Mouse (Mus musculus) T-helper 1 cell (primary cell): ENCODE data around the gene Srgap2.

ENCODE experiments used
- in situ Hi-C: fragments of 300-600 bp; cut with MboI, MseI; formaldehyde crosslinking; loops from one replicate; pipeline ENCODE4 v1.15.1; 2025; ENCODE audit warnings: high pct_unique_total_duplicates

The Srgap2 gene

GRCm38 (mm10) chr1:131246433-131247395 is 280.4 kb downstream of the Srgap2 start:
- in situ Hi-C loops, result no loop called here

GRCm38 (mm10) chr1:131245926-131246325 is 281.2 kb downstream of the Srgap2 start:
- in situ Hi-C loops, result no loop called here

DNA sequence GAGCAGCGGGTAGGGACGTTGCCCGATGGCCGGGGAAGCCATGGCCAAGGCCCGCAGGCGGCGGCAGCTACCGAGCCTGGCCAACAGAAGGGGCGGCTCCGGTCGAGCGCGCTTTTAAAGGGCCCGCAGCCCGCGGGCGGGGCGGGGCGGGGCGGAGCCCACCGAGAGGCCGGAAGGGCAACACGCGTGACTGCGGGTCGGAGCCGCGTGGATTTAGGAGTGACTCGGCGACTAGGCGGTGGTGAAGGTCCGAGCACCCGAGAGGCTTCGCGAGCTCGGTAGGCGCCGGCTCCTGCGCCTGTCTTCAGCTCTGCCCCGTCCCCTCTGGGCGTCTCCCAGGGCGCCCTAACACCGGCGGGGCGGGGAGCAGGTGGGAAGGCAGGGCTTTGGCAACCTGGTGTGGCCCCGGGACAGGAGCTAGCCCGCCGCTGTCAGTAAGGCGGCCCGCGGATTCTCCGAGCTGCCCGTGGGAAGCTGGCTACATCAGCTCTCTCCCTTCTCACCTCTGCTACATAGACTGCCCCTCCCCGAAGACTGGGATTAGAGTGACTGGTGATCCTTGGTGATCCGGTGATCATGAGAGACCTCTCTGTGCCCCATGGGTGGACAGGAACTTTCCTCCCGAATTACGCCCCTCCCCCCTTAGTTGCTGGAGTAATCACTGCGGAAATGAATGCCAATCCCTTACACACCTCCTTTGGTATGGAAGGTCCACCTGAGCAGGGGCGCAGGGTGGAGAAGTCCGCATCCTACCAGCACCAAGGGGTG is 281.9 kb downstream of the Srgap2 start, which contains the start of gene Rassf5:
Gene Rassf5, minus strand, starts transcription at position 170 of the 768 bp plus-strand sequence.
- in situ Hi-C loops, result no loop called here

GRCm38 (mm10) chr1:131244536-131245088 is 282.5 kb downstream of the Srgap2 start:
- in situ Hi-C loops, result no loop called here

DNA sequence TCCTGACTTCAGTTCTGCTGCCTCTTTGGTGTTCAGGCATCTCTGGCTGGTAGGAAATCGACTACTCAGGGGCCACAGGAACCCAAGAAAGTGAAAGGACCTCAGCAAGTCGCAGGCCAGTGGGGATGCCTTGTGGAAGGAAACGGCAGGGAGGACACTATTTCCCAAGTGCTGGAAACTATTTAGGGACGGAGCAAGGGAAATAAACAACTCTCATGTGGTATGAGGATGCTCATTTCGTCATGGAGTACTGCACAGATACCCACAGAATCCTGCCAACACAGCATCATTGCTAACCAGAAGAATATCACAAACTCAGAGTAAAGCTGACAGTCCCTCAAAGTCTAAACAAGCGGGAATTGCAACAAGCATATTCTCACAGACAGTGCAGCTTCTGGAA is 284.2 kb downstream of the Srgap2 start:
- in situ Hi-C loops, result no loop called here

DNA sequence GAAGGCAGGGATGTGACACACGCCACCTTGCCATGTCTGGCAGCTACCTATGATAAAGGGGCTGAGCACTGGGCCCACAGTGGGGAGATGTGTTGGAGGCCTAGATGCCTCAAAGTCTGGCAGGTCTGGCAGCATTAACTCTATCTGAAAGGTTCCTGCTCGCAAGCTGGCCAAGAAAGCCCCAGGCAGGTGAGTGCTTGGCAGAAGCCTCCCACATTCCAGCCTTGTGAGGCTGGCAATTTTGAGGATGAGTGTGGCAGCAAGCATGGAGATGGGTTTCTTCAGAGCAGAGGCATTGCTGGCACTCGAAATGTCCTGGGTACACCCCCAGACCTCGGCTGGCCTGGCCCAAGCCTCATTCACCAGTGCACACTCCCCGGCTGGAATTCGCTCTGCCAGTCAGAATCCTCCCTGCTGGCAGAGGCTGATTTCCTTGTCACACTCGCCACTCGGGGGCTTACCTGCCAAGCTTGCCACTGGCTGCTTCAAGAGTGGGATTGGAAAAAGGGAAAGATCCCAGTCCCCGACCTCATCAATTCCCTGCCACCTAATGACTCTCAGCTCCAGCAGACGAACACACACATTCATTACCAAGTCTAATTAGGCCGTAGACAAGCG is 287.5 kb downstream of the Srgap2 start:
- in situ Hi-C loops, result no loop called here

DNA sequence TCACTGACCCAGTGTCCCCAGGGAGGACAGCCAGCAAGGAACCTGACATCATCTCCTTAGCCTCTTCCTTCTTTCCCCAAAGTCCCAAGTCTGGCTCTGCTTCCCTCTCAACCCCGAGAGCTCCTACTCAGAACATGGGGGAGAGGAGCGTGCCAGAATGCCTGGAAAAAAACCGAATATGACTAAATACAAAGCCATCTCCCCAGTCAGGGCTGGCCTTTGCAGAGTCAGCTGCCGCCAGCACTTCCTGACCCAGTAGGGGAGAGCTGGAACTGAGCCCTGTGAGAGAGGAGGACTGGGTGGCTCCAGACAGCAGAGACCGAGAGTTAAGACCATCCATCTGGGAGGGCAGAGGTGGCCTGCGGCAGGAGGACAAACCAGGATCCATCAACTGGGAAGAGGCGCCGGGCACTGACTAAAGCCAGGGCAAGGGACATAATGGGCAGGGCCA is 288.2 kb downstream of the Srgap2 start:
- in situ Hi-C loops, result no loop called here

- in situ Hi-C loops, result no loop called here
Observed at GRCm38 (mm10) chr1:131236077-131236476, 291.1 kb downstream of the Srgap2 start.
